Mouse (Mus musculus) kidney, adult 2 months (tissue): ENCODE results near the gene Poldip2. TPM values are rescaled to one million over a fixed set of nuclear protein-coding genes. Genes with fewer than 3 reads are reported as not detected.
A peak's percentile ranks its signal among the peaks of the same experiment; 100 is the strongest.

ENCODE experiments used
- DNase-seq: peaks from one replicate; pipeline ENCODE4 v3.0.0; 2021
- H3K27ac ChIP-seq: fragments of 200-500 bp; 2 replicates; pipeline ENCODE4 v1.5.1; 2012; ENCODE audit warnings: low read depth, low read length, control low read depth, inconsistent platforms; ENCODE audit not compliant: insufficient read depth
- H3K27me3 ChIP-seq: fragments of 200-500 bp; replicated peaks from 2 replicates; pipeline ENCODE4 v1.6.1; 2012; ENCODE audit warnings: mild to moderate bottlenecking, moderate library complexity, low read length, inconsistent platforms; ENCODE audit not compliant: control insufficient read depth, insufficient read depth
- H3K36me3 ChIP-seq: fragments of 200-500 bp; 2 replicates; pipeline ENCODE4 v1.6.1; 2012; ENCODE audit warnings: mild to moderate bottlenecking, moderate library complexity, low read length, inconsistent platforms; ENCODE audit not compliant: control insufficient read depth, insufficient read depth
- H3K4me1 ChIP-seq: fragments of 200-500 bp; 2 replicates; pipeline ENCODE4 v1.6.1; 2011; ENCODE audit warnings: low read length; ENCODE audit not compliant: control insufficient read depth, insufficient read depth
- H3K4me3 ChIP-seq: fragments of 200-500 bp; 2 replicates; pipeline ENCODE4 v1.5.1; 2011; ENCODE audit warnings: mild to moderate bottlenecking, low read depth, low read length, control low read depth; ENCODE audit not compliant: insufficient read depth
- CTCF ChIP-seq: fragments of 200-500 bp; conservative IDR thresholded peaks from 2 replicates; pipeline ENCODE4 v1.5.1; 2011; ENCODE audit warnings: low read depth, mild to moderate bottlenecking, control low read depth, low read length, moderate library complexity, mixed read lengths; ENCODE audit not compliant: insufficient read depth, insufficient read length
- POLR2A ChIP-seq: fragments of 200-500 bp; IDR thresholded peaks from one replicate; pipeline ENCODE4 v1.6.1; 2011; ENCODE audit warnings: low read depth, low read length, control low read depth
- WGBS: fragments of 180-500 bp; shearing (Covaris S2); methylation state at CpG from one replicate; pipeline ENCODE4 v1.1.7; 2018; 5-methylcytosine and 5-hydroxymethylcytosine counted together
- polyA plus RNA-seq: library from polyadenylated mRNA; depleted of rRNA; stranded (reverse); fragments of >200 nt; gene quantifications from 2 replicates; pipeline ENCODE4 v1.2.3, GENCODE M21; 2012

Gene Poldip2
- polyA plus RNA-seq, 1 experiment, result 118 TPM

DNA sequence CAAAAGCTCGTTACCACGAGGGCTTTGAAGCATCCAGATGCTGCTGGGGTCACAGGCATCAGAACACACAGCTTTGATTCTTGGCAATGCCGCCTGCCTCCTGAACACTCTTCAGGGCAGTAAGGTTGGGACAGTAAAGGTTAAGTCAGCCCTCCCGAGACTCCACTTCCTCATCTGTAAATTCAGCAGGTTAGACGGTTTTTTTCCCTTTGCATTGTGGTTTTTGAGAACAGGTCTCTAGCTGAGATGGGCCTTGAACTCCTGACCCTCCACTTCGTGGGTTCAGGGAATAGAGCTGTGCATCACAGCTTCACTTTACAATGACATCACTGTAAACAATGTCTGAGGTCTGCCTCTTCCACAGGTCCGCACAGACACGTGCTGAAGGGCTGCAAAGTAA is 33.2 kb downstream of the Poldip2 start:
- TF ChIP-seq POLR2A, result no peak
- Histone ChIP-seq H3K27me3 (no peaks in the 10 kb centered on the region), H3K4me1 (peaks cover 6% of the 10 kb centered on the region; the same call in 1 of the 2 replicates), H3K4me3 (no peak overlapping the region), H3K36me3 (peaks cover 5% of the 10 kb centered on the region; the same call in 1 of the 2 replicates), H3K27ac (no peak overlapping the region)
- no peak for DNase-seq
- WGBS, result 62% methylated on average over 8 of the region's 8 CpGs

DNA sequence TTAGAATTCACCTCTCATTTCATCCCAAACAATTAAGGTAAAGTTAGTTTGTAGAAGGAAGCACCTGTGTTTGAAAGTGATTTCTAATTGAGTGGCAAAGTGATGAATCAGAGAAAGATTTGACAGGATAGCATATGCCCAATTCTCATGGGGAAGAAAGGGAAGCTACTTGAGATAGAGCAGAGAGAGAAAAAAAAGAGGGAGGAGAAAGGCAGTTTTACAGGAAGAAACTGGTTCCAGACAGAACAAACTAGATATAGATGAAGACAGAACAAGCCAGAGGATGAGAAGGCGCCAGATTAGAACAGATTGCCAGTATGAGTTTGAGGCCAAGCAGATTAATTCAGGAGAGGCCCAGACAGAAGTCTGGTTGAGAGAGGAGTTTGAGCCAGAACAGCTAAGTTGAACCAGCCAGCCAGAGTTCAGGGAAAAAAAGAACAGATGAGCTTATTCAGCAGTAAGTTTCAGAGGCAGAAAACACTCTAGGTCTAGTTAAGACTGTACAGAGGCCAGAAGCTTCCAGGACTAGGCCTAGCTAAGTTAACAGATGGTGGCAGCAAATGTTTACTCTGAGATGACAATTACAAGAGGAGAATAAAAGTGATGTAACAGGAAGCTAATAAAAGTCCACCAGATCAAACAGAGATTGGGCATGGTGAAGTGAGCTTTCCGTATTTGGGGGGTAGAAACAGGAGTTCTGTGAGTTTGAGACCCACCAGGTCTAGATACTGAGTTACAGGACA is 35.9 kb downstream of the Poldip2 start:
- TF ChIP-seq CTCF, result no peak
- no peak for TF ChIP-seq POLR2A
- Histone ChIP-seq H3K4me3 (no peak overlapping the region), H3K27ac (no peak overlapping the region), H3K4me1 (peaks cover 11% of the 10 kb centered on the region; the same call in 1 of the 2 replicates), H3K27me3 (no peaks in the 10 kb centered on the region), H3K36me3 (peaks cover 1% of the 10 kb centered on the region; the same call in 1 of the 2 replicates)
- DNase-seq, result no peak
- WGBS, result 88% methylated on average over 2 of the region's 2 CpGs

DNA sequence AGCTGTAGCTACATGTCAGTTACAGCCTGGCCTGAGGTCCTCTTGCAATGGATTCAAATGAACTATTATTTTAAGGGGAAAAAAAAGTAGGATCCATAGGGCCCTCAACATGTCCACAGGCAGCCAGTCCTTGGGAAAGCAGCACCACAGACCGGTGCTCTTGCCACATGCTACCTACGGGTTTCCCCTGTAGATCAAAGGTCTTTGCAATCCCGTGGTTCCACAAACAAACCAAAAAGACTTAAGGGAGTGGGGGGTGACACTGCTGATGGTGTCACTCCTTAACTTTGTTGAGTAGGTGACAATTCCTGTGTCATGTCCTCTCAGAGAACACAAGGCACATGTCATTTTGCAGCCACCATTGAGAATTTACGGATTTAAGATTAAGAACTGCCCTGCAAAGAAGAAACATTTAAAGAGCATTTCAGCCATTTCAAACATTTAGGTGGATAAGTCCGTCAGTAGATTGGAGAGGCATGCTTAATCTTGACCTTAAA is 37.5 kb downstream of the Poldip2 start:
- no peak overlapping the region for H3K27ac ChIP-seq

DNA sequence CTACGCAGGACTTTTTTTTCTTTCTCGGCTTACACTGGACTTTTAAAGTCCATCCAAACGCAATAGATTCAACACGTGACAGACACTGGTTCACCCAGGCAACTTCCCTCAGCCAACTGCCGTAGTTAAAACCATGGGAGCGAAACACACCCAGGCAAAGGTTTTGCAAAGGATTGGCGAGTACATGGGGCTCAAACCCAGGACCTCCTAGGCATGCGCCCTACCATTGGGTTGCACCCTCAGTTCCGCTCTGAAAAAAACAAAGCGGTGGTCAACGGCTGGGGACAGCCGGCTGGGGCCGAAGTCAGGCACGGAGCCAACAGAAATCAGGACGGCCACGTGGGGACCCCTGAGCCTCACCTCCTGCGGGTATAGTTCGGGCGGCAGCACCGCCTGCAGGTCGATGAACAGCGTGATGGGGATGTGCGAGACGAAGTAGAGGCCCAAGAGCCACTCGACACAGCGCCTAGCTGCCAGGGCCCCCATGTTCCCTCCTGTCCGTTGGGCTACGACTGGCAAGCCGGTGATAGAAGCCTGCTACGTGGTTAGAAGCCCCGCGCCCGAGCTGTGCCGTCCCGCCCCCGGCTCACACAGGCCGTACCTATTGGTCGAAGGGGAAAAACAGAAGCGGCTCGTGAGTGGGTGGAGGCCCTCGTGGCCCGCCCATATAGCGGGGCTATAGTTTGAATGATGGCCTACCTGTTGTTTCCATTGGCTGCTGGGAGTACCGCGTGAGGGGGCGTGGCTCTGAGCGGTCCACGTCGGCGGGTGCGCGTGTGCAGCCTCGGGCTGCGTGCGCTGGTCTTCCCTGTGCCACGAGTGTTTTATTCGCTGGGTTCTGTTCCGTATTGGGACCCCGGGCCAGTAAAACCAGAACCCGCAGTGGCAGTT is 38.4 kb downstream of the Poldip2 start, which contains the start of gene Tmem97:
Gene Tmem97 (minus strand): TSS at position 610 of the 891 bp plus-strand sequence.
- H3K4me1 ChIP-seq, result peaks cover 11% of the 10 kb centered on the region; the same call in 1 of the 2 replicates
- no peaks in the 10 kb centered on the region for H3K36me3 ChIP-seq
- peak within 1 kb of the TSS; percentile 86 for H3K4me3 ChIP-seq
- WGBS, result under 1% methylated on average over 60 of the region's 60 CpGs
- TF ChIP-seq POLR2A (peak; percentile 48), CTCF (no peak)
- no peaks in the 10 kb centered on the region for H3K27me3 ChIP-seq
- no peak within 1 kb of the TSS for H3K27ac ChIP-seq
- DNase-seq, result peak; percentile 98

More for the DNA sequence above, 37.5 kb downstream of the Poldip2 start:
- Histone ChIP-seq H3K36me3 (no peaks in the 10 kb centered on the region), H3K4me1 (peaks cover 11% of the 10 kb centered on the region; the same call in 1 of the 2 replicates), H3K4me3 (peak overlapping the region; percentile 86; the same call in 1 of the 2 replicates), H3K27me3 (no peaks in the 10 kb centered on the region)
- 33% methylated on average over 5 of the region's 5 CpGs for WGBS
- peak; percentile 51 for DNase-seq
- no peak for TF ChIP-seq CTCF
- TF ChIP-seq POLR2A, result no peak

DNA sequence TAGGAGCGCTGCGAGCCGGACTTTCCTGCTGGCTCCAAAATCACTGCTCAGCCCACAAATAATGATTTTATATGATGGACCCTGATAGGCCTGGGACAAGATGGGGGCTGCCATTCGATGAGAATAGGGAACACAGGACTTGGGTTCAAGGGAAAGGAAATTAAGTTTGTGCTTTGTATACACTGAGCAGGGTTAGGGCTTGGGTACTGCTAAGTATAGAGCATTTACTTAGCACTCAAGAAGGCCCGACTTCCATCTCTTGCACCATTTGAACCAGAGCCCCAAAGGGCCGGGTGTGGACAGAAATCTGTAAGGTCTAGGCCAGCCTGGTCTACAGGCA is 39.0 kb downstream of the Poldip2 start:
- DNase-seq, result no peak
- TF ChIP-seq CTCF (no peak), POLR2A (no peak)
- H3K4me3 ChIP-seq, result peak overlapping the region; percentile 45
- 33% methylated on average over 6 of the region's 6 CpGs for WGBS
- no peaks in the 10 kb centered on the region for H3K27me3 ChIP-seq
- peaks cover 11% of the 10 kb centered on the region; the same call in 1 of the 2 replicates for H3K4me1 ChIP-seq
- H3K36me3 ChIP-seq, result no peaks in the 10 kb centered on the region
- no peak overlapping the region for H3K27ac ChIP-seq

DNA sequence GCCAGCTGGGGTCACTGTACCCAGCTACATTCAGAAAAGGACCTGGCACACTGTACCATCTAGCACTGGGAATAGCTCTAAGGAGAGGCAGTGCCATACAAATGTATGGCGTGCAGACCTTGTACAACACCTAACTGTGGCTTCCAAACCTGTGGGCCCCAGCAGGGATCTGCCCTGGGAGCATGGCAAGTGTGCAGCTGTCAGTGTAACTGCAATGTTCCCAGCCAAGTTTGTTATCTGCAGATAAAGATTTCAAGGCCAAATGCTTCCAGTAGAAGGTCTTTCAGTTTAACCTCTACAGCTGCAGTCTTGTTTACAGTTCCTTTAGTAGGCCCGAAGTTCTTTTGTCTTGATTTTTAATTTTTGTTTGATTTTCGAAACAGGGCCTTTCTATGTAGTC is 43.6 kb downstream of the Poldip2 start:
- H3K4me3 ChIP-seq, result no peak overlapping the region
- H3K4me1 ChIP-seq, result peaks cover 8% of the 10 kb centered on the region; the same call in 1 of the 2 replicates
- H3K27ac ChIP-seq, result no peak overlapping the region
- H3K36me3 ChIP-seq, result no peaks in the 10 kb centered on the region
- no peaks in the 10 kb centered on the region for H3K27me3 ChIP-seq
- WGBS, result 77% methylated on average over 3 of the region's 3 CpGs
- no peak for TF ChIP-seq POLR2A
- no peak for TF ChIP-seq CTCF
- no peak for DNase-seq

DNA sequence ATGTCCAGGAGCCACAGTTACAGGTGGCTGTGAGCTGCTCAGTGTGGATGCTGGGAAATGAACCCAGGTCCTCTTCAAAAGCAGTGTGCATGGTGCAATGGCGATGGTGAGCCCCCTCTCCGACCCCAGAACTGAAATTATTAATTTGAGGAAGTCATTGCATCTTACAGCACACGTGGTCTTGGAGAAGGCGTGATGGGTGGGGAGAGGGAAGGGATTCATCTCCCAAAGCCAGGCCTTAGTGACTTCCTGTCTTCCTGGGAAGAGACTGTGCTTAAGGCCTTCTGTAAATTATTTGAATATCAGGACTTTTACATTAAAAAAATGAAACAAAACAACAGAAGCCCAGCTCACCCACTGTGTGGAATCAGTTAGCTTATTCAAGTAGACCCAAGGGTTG is 44.1 kb downstream of the Poldip2 start:
- H3K27ac ChIP-seq, result peak overlapping the region; percentile 46; the same call in 1 of the 2 replicates
- no peak for DNase-seq
- WGBS, result 69% methylated on average over 4 of the region's 4 CpGs
- H3K4me1 ChIP-seq, result peaks cover 6% of the 10 kb centered on the region; the same call in 1 of the 2 replicates
- no peak overlapping the region for H3K4me3 ChIP-seq
- no peaks in the 10 kb centered on the region for H3K36me3 ChIP-seq
- H3K27me3 ChIP-seq, result no peaks in the 10 kb centered on the region
- TF ChIP-seq CTCF (no peak), POLR2A (no peak)
